Mouse (Mus musculus) stomach, embryonic 16.5 days (tissue): ENCODE measurements around the gene Vps52. TPM values are rescaled to one million over a fixed set of nuclear protein-coding genes. Genes with fewer than 3 reads are reported as not detected.
"Not testable (repeated sequence)": the region's sequence is repeated elsewhere in the genome, so short reads cannot be mapped to it uniquely, and the experiment has no call there.

Experiments
- ATAC-seq: fragments of 200-750 bp; cut with Nextera tagmentation; 2 replicates; pipeline ENCODE4 v1.8.0; 2017; ENCODE audit warnings: moderate number of reproducible peaks, moderate TSS enrichment; ENCODE audit not compliant: insufficient read depth, low FRiP score
- H3K27ac ChIP-seq: fragments of 300-500 bp; sonication (generic); 2 replicates; pipeline ENCODE4 v1.5.1; 2014; ENCODE audit warnings: low read length
- H3K27me3 ChIP-seq: fragments of 300-500 bp; sonication (generic); 2 replicates; pipeline ENCODE4 v1.6.1; 2014; ENCODE audit warnings: low read length, control low read depth, mixed read lengths; ENCODE audit not compliant: control insufficient read depth, insufficient read depth
- H3K36me3 ChIP-seq: fragments of 300-500 bp; sonication (generic); 2 replicates; pipeline ENCODE4 v1.6.1; 2014; ENCODE audit warnings: low read length; ENCODE audit not compliant: control insufficient read depth, insufficient read depth
- H3K4me1 ChIP-seq: fragments of 300-500 bp; sonication (generic); 2 replicates; pipeline ENCODE4 v1.6.1; 2014; ENCODE audit warnings: low read length, control low read depth, mixed read lengths; ENCODE audit not compliant: control insufficient read depth, insufficient read depth
- H3K4me2 ChIP-seq: fragments of 300-500 bp; sonication (generic); 2 replicates; pipeline ENCODE4 v1.6.1; 2014; ENCODE audit warnings: low read depth, low read length, mixed read lengths
- H3K4me3 ChIP-seq: fragments of 300-500 bp; sonication (generic); replicated peaks from 2 replicates; pipeline ENCODE4 v1.5.1; 2014; ENCODE audit warnings: mild to moderate bottlenecking, low read length
- H3K9ac ChIP-seq: fragments of 300-500 bp; sonication (generic); 2 replicates; pipeline ENCODE4 v1.6.1; 2014; ENCODE audit warnings: low read length
- H3K9me3 ChIP-seq: fragments of 300-500 bp; sonication (generic); replicated peaks from 2 replicates; pipeline ENCODE4 v1.6.1; 2016; ENCODE audit warnings: low read length, control low read depth; ENCODE audit not compliant: control insufficient read depth
- WGBS: fragments of 180-500 bp; shearing (Covaris S2); extraction: QIAGEN DNeasy Blood & Tissue Kit; methylation state at CpG from one replicate; pipeline ENCODE4 v1.1.7; 2014; 5-methylcytosine and 5-hydroxymethylcytosine counted together
- polyA plus RNA-seq: library from polyadenylated mRNA; unstranded; fragments of >200 nt; fragmentation: Nextera tagmentation; extraction: Ambion mirVana; gene quantifications from 2 replicates; pipeline ENCODE4 v1.2.1, GENCODE M21; 2015

Gene Vps52
- polyA plus RNA-seq, 1 experiment from 2014 or later, result 45.0 TPM

- H3K9me3 ChIP-seq, H3K4me1 ChIP-seq, H3K4me3 ChIP-seq, H3K9ac ChIP-seq, ATAC-seq, H3K36me3 ChIP-seq, H3K27ac ChIP-seq: not testable (repeated sequence)
- Histone ChIP-seq H3K27me3 (peaks cover 30% of the 10 kb centered on the region), H3K4me2 (peak overlapping the region; percentile 68; the same call in 1 of the 2 replicates)
- 7% methylated on average over 8 of the region's 8 CpGs for WGBS
Observed at GRCm38 (mm10) chr17:33982136-33982535, 26.5 kb downstream of the Vps52 start.

DNA sequence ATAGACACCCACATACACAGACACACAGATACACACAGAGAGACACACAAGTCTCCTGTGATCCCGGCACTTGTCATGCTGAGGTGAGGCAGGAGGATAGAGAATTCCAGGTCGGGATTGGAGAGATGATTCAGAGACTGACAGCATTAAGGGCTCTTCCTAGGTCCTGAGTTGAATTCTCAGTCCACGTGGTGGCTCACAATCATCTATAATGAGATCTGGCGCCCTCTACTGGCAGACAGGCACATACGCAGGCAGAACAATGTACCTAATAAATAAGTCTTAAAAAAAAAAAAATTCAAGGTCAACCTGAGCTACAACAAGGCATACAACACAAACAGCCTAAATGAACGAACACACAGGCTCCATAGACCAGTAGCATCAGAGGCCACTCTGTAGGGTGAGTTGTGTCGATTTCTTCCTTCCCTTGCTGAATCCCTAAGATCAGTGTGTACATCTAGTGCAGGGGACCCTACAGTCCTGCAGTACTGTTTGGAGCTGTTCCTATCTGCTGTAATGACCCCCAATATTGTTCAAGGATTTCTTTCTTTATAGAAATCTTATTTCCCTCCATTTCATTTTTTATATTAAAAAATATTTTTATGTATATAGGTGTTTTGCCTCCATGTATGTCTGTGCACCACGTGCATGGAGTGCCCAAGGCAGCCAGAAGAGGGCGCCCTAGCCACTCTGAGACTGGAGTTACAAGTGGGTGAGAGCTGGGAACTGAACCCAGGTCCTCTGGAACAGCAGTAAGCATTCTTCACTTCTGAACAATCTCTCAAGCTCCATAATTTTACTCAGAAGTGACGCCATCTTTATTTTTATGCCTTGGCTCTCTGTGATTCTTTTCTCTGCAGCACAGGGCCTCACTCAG is 36.4 kb downstream of the Vps52 start:
- H3K4me1 ChIP-seq, result no peaks in the 10 kb centered on the region
- H3K27me3 ChIP-seq, result no peaks in the 10 kb centered on the region
- H3K9me3 ChIP-seq, result no peaks in the 10 kb centered on the region
- H3K4me3 ChIP-seq, result no peak overlapping the region
- no peak overlapping the region for H3K9ac ChIP-seq
- no peak overlapping the region for H3K4me2 ChIP-seq
- WGBS, result 29% methylated on average over 10 of the region's 10 CpGs
- ATAC-seq, result no peak
- H3K36me3 ChIP-seq, result no peaks in the 10 kb centered on the region
- no peak overlapping the region for H3K27ac ChIP-seq

DNA sequence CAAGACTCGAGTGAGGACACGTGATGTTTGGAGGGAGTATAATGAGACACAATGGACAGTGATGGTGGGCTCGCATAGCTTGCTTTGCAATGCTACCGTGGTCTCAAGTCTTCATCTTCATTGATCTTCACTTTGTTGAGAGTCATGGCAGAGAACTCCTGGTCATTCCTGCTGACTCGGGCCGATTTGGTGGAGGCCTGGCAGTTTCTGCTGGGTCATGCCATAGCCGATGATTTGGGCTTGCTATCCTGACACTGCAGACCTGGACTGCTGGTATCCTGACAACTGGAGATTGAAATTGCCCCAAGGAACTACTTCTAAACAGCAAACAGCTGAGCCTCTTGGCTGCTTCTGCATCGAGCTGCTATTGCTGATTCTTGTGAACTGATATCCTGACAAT is 39.3 kb downstream of the Vps52 start:
- Histone ChIP-seq H3K9me3 (no peaks in the 10 kb centered on the region), H3K4me3 (no peak overlapping the region), H3K36me3 (no peaks in the 10 kb centered on the region), H3K9ac (no peak overlapping the region), H3K4me1 (0 out of 2 replicates have a peak, but pooled peaks cover under 1% of the 10 kb centered on the region), H3K27ac (no peak overlapping the region), H3K27me3 (peaks cover 7% of the 10 kb centered on the region), H3K4me2 (no peak overlapping the region)
- no peak for ATAC-seq
- WGBS, result 89% methylated on average over 8 of the region's 8 CpGs

DNA sequence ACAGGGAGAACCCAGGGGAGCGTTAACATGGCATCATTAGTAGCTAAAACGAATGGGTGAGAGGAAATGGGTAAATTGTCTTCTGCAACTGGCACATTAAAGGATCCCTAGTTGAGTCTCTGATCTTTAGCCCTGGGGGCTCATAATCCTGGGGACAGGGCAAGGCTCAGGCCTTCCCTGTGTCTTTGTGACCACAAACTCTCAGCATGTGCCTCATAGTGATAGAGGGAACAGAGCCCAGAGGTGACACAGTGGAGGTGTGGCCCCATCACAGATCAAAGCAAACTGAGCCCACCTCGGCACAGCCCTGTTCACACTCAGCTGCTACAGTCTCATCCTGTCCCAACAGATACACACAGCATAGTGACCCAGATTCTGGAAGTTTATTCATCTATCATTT is 40.0 kb downstream of the Vps52 start:
- H3K4me1 ChIP-seq, result 0 out of 2 replicates have a peak, but pooled peaks cover 2% of the 10 kb centered on the region
- 55% methylated on average over 3 of the region's 3 CpGs for WGBS
- H3K4me3 ChIP-seq, result no peak overlapping the region
- H3K36me3 ChIP-seq, result no peaks in the 10 kb centered on the region
- no peak for ATAC-seq
- H3K27ac ChIP-seq, result no peak overlapping the region
- H3K27me3 ChIP-seq, result peaks cover 9% of the 10 kb centered on the region
- H3K9me3 ChIP-seq, result no peaks in the 10 kb centered on the region
- no peak overlapping the region for H3K9ac ChIP-seq
- no peak overlapping the region for H3K4me2 ChIP-seq

DNA sequence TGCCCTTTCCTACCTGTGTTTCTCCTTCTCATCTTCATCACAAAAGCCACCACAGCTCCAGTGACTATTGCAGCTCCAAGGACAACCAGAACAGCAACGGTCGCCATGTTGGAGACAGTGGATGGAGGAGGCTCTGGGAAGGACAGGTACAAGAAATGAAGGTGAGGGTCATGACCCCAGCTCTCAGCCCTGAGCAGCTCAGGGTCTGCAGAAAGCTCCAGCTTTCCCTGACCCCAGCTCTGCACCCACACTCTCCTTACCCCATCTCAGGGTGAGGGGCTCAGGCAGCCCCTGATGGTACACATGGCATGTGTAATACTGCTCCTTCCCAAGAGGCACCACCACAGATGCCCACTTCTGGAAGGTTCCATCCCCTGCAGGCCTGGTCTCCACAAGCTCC is 41.4 kb downstream of the Vps52 start:
- H3K4me2 ChIP-seq, H3K4me1 ChIP-seq, H3K36me3 ChIP-seq, H3K9me3 ChIP-seq, H3K27me3 ChIP-seq, H3K27ac ChIP-seq, H3K9ac ChIP-seq, H3K4me3 ChIP-seq, ATAC-seq: not testable (repeated sequence)
- WGBS, result 93% methylated on average over 2 of the region's 2 CpGs

DNA sequence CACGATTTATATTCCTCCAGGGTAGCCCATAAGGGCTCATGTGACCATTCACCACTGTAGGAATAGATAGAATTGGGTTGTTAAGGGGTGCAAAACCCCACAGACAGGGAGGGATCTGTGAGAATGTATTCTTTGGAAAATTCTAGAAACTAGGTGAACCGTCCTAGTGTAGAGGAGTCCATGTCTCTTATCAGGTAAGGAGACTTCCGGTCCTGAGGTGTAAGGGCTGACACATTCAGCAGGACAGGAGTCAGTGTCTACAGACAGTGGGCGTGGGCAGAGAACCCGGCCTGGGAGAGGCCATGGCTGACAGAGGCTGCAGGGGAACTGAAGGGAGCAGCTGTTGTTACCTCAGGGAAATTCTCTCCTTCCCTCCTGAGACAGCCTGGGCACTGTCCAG is 43.1 kb downstream of the Vps52 start:
- not testable (repeated sequence) for H3K4me1 ChIP-seq, H3K9me3 ChIP-seq, H3K27ac ChIP-seq, H3K9ac ChIP-seq, H3K4me2 ChIP-seq, H3K27me3 ChIP-seq, H3K36me3 ChIP-seq, H3K4me3 ChIP-seq, ATAC-seq
- 53% methylated on average over 5 of the region's 5 CpGs for WGBS

DNA sequence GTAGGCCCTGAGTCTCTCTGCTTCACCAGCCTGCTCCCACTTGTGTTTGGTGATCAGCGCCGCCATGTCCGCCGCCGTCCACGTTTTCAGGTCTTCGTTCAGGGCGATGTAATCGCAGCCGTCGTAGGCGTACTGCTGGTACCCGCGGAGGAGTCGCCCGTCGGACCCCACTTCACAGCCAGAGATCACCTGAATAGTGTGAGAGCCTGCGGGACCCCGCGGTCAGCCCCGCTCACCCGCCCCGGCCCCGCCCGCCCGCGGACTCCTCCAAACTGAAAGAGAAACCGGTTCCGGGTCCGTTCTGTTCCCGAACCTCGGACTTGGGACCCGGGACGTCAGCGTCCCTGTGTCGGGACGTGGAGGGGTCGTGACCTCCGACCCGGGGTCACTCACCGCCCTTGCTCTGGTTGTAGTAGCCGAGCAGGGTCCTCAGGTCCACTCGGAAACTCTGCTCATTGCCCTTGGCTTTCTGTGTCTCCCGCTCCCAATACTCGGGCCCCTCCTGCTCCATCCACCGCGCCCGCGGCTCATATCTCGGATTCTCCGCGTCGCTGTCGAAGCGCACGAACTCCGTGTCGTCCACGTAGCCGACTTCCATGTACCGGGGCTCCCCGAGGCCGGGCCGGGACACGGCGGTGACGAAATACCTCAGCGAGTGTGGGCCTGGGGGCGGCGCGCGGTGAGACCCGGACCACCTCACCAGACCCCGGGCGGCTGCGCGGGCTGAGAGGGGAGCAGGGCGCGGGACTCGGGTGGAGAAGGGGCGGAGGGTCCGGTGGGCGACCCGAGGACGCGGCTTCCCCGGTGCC is 43.9 kb downstream of the Vps52 start:
- Histone ChIP-seq H3K4me3 (peak overlapping the region; percentile 69), H3K4me1 (0 out of 2 replicates have a peak, but pooled peaks cover 2% of the 10 kb centered on the region), H3K27ac (no peak overlapping the region), H3K9me3 (no peaks in the 10 kb centered on the region), H3K36me3 (no peaks in the 10 kb centered on the region), H3K27me3 (peaks cover 9% of the 10 kb centered on the region), H3K4me2 (peak overlapping the region; percentile 100), H3K9ac (peak overlapping the region; percentile 75)
- ATAC-seq, result peak; percentile 57
- WGBS, result 1% methylated on average over 87 of the region's 87 CpGs

DNA sequence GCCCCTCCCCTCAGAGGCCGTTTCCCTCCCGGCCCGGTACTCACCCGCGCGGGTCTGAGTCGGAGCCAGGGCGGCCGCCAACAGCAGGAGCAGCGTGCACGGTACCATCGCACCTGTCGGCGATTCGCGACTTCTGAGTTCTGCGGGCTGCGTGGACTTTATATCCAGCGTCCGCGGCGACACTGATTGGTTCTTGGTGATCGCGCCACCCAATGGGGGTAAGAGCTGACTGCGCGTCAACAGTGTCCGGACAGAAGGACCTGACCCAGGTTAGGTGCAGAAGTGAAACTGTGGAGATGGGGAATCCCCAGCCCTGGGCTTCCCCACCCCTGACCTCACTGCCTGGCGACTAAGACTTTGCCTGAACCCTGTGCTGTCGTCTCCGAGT is 44.5 kb downstream of the Vps52 start, which contains the start of gene H2-K1:
TSS of gene H2-K1 (minus strand) at position 198 of the 388 bp plus-strand sequence.
- WGBS, result under 1% methylated on average over 30 of the region's 30 CpGs
- ATAC-seq, result peak; percentile 94
- no peaks in the 10 kb centered on the region for H3K9me3 ChIP-seq
- H3K4me3 ChIP-seq, result peak within 1 kb of the TSS; percentile 69
- no peaks in the 10 kb centered on the region for H3K36me3 ChIP-seq
- peak within 1 kb of the TSS; percentile 100 for H3K4me2 ChIP-seq
- H3K27me3 ChIP-seq, result peaks cover 9% of the 10 kb centered on the region
- H3K9ac ChIP-seq, result peak within 1 kb of the TSS; percentile 75
- no peak within 1 kb of the TSS for H3K27ac ChIP-seq
- H3K4me1 ChIP-seq, result 0 out of 2 replicates have a peak, but pooled peaks cover 2% of the 10 kb centered on the region

- not testable (repeated sequence) for H3K36me3 ChIP-seq, ATAC-seq, H3K27me3 ChIP-seq, H3K9me3 ChIP-seq, H3K4me1 ChIP-seq, H3K4me3 ChIP-seq, H3K27ac ChIP-seq, H3K9ac ChIP-seq, H3K4me2 ChIP-seq
- WGBS, result 44% methylated on average over 2 of the region's 2 CpGs
Observed at GRCm38 (mm10) chr17:34000796-34001195, 45.2 kb downstream of the Vps52 start.
